Mouse (Mus musculus) CH12.LX (cell line): ENCODE results near the gene Zbtb39.

Source experiments
- CTCF ChIP-seq, 2 experiments: IDR thresholded peaks in 1 of 2; conservative IDR thresholded peaks in 1 of 2; 2 replicates each; pipeline ENCODE4 v1.5.1; 2011 to 2012; ENCODE audit warnings: low read depth in 2 of 2, low read length in 2 of 2, improper control_type of control experiment in 1 of 2, inconsistent platforms in 1 of 2, mild to moderate bottlenecking in 1 of 2, moderate library complexity in 1 of 2
- HCFC1 ChIP-seq: IDR thresholded peaks from 2 replicates; pipeline ENCODE4 v1.6.1; 2012; ENCODE audit warnings: low read depth, mild to moderate bottlenecking, inconsistent platforms, low read length, improper control_type of control experiment
- MAX ChIP-seq: IDR thresholded peaks from 2 replicates; pipeline ENCODE4 v1.6.1; 2011; ENCODE audit warnings: low read length, improper control_type of control experiment
- POLR2A ChIP-seq: IDR thresholded peaks from 2 replicates; pipeline ENCODE4 v1.6.1; 2011; ENCODE audit warnings: low read depth, mild to moderate bottlenecking, improper control_type of control experiment, low read length

DNA sequence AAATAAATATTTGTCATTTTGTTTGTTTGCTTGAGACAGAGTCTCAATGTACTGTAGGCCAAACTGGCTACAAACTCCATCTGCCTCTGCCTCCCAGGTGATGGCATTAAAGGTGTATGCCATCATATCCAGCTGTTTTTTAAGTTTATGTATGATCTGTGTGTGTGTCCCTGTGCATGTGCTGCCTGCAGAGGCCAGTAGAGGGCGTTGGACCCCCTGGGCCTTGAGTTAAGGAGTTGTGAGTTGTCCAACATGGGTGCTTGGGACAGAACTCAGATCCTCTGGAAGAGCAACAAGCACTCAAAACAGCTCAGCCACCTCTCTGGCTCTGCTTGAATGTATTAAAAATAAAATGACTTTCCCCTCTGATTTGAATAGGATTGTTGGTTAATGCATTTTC is 48.3 kb upstream of the Zbtb39 start:
- TF ChIP-seq CTCF (conservative IDR thresholded peaks at IDR 0.05 in 1 of 2, IDR thresholded peaks at IDR 0.05 in 1 of 2; ENCODE audit: low read depth in 2 of 2, low read length in 2 of 2): peak in 1 of 2 experiments; percentile 33; a peak in 1 of 4 replicates
- TF ChIP-seq POLR2A: no peak
- TF ChIP-seq MAX: no peak
- no peak for TF ChIP-seq HCFC1
